Mouse (Mus musculus) right cerebral cortex, postnatal 4 days (tissue): ENCODE results near the gene Sh2d6.
A peak's percentile ranks its signal among the peaks of the same experiment; 100 is the strongest.

Source experiments
- DNase-seq: peaks from one replicate; pipeline ENCODE4 v3.0.0-alpha.2; 2022

Gene Sh2d6

DNA sequence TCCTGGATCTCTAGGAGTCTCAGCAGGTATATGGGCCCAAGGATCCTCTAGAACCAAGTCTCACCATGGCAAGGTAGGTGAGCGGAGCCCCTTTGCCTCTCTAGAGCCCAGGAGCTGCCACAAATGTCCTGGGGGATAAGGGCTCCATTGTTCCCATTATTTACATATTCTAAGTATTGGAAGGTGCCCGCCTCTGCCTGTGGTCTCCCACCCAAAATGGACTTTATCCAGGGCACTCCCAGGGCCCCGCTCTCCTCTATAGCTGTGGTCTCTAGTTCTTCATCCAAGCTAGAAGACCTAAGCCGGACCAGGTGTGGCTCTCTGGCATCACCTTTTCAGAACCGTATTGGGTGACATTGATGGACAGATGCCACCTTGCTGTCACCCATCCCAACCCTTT is at the start of gene Sh2d6:
Sh2d6 (minus strand) TSS at position 101 of the 400 bp plus-strand sequence.
- DNase-seq: no peak

- no peak for DNase-seq
These were observed 49.3 kb upstream of the Sh2d6 start for GRCm38 (mm10) chr6:72570644-72571397.

- no peak for DNase-seq
These were observed 47.2 kb upstream of the Sh2d6 start for GRCm38 (mm10) chr6:72568736-72569135.

GRCm38 (mm10) chr6:72567508-72567907 is 46.0 kb upstream of the Sh2d6 start:
- DNase-seq: no peak

GRCm38 (mm10) chr6:72566044-72566443 is 44.5 kb upstream of the Sh2d6 start:
- DNase-seq: peak; percentile 90

DNA sequence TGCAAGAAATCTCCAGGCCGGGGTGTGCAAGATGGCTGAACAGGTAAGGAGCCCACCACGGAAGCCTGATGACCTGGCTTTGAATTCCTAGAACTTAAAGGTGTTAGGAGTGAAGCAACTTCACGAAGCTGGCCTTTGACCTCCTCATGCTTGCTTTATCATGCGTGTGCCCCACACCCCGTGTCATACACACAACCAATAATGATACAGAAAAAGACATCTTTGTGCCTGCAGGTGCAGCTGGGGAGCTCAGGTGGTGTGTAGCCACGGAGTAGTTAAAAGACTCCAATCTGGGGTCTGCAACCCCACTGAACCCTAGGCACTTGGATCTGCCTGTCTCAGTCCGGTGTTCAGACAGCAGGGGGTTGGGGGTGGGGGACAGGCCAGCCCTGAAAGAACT is 44.0 kb upstream of the Sh2d6 start:
- DNase-seq: no peak

DNA sequence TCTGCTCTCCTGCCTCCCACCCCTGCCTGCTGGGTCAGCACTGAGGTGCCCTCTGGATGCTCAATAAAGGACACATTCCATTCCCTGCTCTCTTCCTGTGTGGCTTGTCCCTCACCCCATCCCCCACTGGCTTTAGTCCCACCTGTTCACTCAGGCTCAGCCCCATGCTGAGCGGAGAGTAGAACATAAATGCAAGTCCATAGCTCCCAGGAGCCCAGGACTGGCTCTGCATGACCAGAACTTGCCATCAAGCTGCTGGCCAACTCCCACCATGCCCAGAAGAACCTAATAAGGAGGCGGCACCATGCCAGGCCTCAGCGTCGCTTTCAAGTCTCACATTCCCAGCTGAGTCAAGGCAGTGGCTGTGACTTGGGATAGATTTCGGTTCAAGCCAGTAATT is 41.4 kb upstream of the Sh2d6 start:
- no peak for DNase-seq

- DNase-seq: no peak
These were observed 41.0 kb upstream of the Sh2d6 start for GRCm38 (mm10) chr6:72562486-72562885.

GRCm38 (mm10) chr6:72560801-72561200 is 39.3 kb upstream of the Sh2d6 start:
- DNase-seq: no peak

- DNase-seq: no peak
These were observed 31.5 kb upstream of the Sh2d6 start for GRCm38 (mm10) chr6:72553079-72553412.

- peak; percentile 41 for DNase-seq
These were observed 30.9 kb upstream of the Sh2d6 start for GRCm38 (mm10) chr6:72552171-72553078.

DNA sequence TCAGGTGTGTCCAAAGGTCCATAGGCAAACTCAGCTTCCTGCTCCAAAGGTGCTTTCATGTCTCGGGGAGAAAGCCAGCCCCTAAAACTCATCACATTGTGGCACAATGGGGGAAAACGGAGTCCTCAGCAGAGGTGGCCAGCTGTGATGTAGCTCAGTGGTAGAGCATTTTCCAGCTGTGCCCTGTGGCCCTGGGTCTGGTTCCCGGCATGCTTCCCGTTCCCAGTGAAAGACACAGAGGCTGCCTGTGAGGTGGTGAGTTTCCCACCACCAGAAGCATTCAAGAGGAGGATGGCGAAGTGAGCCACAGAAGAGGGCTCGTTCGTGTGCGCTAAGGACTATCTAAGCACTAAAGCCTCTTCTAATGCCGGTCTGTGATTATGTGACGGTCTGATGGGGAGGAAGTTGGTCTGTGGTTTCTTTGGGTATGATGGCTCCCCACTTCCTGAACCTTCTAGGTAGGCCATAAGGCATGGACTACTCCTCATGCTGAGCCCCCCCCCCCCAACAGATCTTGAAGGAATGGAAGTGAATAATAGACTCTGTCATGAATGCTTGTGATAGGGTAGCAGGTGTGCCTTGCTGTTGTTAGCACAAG is 29.1 kb upstream of the Sh2d6 start:
- no peak for DNase-seq

GRCm38 (mm10) chr6:72550025-72550424 is 28.5 kb upstream of the Sh2d6 start:
- no peak for DNase-seq

DNA sequence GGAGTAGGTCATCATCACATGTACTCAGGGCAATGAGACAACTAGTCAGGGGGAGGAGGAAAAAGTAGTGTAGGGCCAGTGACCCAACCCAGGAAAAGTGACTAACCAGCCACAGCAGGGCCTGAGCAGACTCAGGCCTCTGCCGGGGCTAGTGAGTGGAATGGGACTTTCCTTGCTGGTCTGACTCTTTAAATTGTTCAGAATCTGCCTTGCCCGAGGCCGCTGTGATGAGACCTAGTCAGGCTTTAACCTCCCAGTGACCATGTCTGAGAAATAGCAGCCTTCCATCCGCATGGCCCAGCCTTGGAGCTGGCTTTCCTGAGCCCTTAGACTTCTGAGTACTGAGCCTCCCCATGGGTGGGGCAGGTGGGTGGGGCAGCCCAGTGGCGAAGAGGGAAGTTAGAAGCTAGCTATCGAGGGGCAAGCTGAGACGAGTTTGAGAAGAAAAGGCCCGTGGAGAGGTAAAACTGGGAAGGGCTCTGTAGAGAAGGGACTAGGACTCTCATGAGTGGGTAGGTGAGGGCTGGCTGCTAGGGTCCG is 27.6 kb upstream of the Sh2d6 start:
- DNase-seq: no peak

GRCm38 (mm10) chr6:72547862-72548261 is 26.4 kb upstream of the Sh2d6 start:
- no peak for DNase-seq

- no peak for DNase-seq
These were observed 25.6 kb upstream of the Sh2d6 start for GRCm38 (mm10) chr6:72547121-72547520.

DNA sequence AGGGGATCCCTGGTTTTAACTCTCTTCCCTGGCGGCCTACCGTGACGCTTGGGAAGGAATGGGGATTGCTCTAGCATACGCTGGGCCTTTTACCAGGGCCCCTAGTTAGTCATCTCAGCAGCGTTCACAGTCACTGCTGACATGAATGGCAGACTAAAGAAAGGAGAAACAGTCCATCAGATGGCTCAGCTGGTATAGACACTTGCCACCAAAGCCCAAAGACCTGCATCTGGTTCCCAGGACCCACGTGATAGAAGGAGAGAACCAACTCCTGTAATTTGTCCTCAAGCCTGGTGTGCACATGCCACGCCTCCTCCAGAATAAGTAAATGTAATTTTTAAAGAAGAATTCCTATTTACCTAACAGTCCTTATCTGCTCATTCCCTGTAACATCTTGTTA is 23.9 kb upstream of the Sh2d6 start:
- no peak for DNase-seq

DNA sequence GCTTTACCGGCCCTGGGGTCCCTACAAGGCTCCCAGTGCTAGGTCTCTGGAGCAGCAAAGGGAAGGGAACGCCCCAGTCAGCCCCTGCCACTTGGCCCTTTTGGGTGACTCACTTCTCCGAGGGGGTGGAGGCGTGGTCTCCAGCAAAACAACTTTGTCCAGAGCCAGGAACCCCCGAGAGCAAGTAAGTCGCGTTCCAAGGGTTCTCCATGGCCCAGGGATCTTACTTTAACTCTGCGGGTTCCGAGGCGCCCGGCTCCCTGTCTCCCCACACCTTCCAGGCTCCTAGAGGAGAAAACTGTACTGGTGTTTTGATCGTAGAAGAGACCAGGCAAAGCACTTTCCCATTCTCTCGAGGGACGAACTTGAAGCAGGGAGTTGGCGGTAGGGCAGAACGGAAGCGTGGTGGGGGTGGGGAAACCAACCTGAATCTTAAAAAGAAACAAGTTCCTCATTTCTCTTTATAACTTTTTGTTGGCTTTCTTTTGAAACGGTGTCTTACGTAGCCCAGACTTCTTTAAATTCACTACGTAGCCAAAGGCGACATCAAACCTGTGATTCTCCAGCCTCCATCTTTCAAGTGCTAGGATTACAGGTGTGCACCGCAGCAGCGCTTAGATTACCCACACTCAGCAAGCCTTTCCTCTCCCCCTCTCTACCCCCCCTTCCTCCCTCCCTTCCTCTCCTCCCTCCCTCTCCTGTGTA is 22.9 kb upstream of the Sh2d6 start, which contains the start of gene Capg:
Capg (plus strand) TSS at position 109 of the 705 bp plus-strand sequence.
- DNase-seq: no peak

- DNase-seq: no peak
These were observed 21.9 kb upstream of the Sh2d6 start for GRCm38 (mm10) chr6:72543265-72543850.

- DNase-seq: peak; percentile 72
These were observed 17.1 kb upstream of the Sh2d6 start for GRCm38 (mm10) chr6:72538562-72539031.

DNA sequence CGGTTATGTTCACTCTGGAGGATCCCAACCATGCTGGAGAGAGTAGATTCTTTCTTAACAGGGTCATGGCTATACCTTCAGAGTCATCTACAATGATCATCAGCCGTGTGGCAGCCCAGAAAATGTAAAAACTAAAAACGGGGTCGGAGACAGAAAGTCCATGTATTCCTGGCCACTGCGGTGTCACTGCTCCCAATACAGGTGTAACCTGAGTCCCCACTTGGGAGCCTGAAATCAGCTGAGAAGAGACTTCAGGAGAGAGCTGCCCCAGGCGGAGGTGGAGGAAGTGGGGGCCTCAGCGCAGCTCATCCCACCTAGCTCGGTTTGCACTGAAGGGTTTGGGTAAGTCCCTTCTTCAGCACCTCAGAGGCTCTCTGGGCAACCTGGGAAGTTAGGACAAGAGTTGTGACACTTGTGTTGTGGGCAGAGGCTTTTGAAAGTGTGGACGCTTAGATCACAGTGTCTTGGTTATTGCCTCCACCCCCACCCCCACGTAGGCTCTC is 16.5 kb upstream of the Sh2d6 start:
- no peak for DNase-seq

DNA sequence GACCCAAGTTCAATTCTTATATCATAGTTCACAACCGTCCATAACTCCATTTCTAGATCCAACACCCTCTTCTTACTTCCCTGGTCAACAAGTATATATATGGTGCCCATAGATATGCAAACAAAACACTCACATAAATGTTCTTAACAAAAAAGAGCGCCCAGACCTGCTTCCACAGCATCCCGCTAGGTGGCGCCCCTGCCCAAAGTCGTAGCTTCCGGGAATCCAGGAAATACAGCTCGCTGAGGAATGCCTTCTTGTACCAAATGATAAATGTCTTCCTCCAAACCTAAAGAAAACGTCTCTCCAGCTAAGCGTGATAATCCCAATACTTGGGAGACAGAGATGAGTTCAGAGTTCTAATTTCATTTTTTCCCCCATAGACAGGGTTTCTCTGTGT is 13.7 kb upstream of the Sh2d6 start:
- peak; percentile 91 for DNase-seq
